Mouse (Mus musculus) heart, adult 11 months (tissue): ENCODE results near the gene C1qa.

Experiments
- DNase-seq: peaks from one replicate; pipeline ENCODE4 v3.0.0; 2022

The C1qa gene

GRCm38 (mm10) chr4:136898084-136898598 lies 462 bp downstream of the C1qa start:
- DNase-seq: peak; percentile 74

DNA sequence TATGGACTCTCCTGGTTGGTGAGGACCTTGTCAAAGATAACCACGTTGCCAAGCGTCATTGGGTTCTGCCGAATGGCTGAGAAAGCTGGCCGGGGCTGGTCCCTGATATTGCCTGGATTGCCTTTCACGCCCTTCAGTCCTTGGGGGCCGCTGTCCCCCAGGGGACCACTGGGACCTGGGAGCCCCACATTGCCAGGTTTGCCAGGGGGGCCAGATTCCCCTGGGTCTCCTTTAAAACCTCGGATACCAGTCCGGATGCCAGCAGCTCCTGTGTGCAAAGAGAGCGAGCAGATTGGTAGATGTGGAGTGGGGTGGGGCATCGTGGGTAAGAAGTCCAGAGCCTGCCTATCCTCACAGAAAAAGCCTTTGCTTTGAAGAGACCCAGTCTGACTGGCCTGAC lies 2.1 kb downstream of the C1qa start:
- DNase-seq: peak; percentile 93

DNA sequence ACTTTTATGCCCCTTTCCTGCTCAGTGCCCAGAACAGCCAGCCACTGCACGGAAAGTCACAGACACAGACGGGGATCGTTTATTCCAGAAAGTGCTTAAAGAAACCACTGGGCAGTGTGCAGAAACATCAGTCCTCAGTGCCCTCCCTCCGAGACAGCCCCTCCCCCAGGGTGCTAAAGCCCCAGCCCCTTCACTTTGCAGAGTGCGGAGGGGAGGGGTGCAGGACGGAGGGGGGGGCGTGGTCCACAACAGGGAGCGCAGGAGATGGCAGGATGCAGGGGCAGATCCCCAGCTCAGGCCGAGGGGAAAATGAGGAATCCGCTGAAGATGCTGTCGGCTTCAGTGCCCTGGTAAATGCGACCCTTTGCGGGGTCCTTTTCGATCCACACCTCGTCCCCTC lies 2.7 kb downstream of the C1qa start:
- peak; percentile 96 for DNase-seq

DNA sequence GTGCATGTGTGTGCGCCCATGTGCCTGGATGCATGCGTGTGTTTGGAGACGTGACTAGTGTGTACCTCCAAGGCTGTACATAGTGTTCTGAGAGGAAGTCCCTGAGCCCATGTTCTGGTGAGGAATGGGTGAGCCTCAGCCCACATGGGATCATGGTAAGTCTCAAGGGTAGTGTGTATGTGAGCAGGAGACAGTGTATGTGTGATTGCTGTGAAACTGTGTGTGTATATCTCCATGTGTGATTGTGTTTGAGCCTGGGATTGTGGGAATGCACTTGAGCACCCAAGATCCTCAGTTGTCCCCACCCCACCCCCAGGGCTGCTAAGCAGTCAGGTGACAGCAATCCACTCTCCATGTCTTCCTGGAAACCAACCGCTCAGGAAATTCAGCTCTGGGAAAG lies 3.8 kb downstream of the C1qa start:
- peak; percentile 93 for DNase-seq

GRCm38 (mm10) chr4:136893691-136894543 lies 4.7 kb downstream of the C1qa start:
- peak; percentile 91 for DNase-seq

DNA sequence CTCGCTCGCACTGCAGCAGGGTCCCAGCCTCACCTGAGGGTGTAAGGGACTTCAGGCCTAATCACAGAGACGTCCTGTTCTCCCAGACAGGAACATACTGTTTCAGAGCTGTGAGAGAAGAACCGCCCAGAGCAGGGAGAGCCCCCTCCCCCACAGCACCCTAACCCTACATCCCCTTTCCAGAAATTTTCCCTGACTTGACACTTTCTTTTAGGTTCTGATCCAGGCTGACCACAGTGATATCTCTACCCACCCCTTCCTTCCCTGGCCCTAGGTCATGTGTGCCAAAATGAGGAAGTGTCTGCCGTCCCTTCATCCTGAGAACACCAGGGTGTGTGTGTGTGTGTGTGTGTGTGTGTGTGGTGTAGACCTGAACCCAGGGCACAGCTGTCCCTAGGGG lies 5.8 kb downstream of the C1qa start, which contains the start of gene C1qc:
Gene C1qc, minus strand, starts transcription at position 255 of the 400 bp plus-strand sequence.
- DNase-seq: peak; percentile 98

GRCm38 (mm10) chr4:136892371-136892770 lies 6.2 kb downstream of the C1qa start:
- peak; percentile 91 for DNase-seq

DNA sequence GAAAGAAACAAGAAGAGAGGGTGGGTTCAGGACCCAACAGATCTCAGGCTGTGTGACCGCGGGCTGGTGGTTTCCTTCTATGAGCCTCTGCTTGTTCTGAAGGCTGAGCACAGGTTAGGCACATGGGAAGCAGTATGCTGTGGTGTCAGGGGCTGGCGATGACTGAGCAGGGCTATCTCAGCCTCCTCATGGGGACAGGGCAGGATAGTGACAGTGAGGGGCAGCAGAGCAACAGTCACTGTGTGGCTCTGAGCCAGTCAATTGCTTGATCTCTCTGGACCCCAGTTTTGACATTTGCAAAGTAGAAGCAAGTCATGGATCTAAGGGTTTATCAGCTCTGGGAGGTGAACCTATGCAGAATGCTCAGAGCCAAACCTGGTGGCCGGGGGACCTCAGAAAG lies 7.5 kb downstream of the C1qa start:
- DNase-seq: peak; percentile 90

- DNase-seq: peak; percentile 91
These were observed 8.6 kb downstream of the C1qa start for GRCm38 (mm10) chr4:136889981-136890380.

DNA sequence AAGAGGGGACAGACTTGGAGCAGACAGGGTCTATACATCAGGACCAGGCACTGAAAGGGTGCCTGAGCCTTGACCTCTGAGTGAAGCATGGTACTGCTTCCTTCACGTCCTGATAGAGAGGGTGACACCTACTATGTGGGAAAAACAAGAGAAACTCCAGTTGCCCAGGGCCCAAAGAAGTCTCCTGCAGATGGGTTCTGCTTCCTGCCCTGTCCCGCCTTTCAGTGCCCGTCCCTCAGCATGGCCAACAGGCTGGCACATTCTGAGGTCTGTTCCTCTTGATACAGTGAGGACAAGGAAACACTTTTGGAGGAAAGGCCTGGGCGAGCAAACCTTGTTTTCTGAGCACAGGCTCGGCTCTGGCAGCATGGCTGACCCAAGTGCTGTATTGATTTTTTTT lies 10.9 kb downstream of the C1qa start:
- DNase-seq: peak; percentile 95

GRCm38 (mm10) chr4:136886101-136886500 lies 12.5 kb downstream of the C1qa start, which contains the start of gene C1qb:
C1qb (minus strand) TSS chr4:136886187.
- DNase-seq: peak; percentile 99

- DNase-seq: peak; percentile 88
These were observed 20.0 kb downstream of the C1qa start for GRCm38 (mm10) chr4:136878601-136879000.

GRCm38 (mm10) chr4:136878171-136878570 lies 20.4 kb downstream of the C1qa start:
- peak; percentile 82 for DNase-seq

- DNase-seq: peak; percentile 82
These were observed 21.6 kb downstream of the C1qa start for GRCm38 (mm10) chr4:136876971-136877370.

DNA sequence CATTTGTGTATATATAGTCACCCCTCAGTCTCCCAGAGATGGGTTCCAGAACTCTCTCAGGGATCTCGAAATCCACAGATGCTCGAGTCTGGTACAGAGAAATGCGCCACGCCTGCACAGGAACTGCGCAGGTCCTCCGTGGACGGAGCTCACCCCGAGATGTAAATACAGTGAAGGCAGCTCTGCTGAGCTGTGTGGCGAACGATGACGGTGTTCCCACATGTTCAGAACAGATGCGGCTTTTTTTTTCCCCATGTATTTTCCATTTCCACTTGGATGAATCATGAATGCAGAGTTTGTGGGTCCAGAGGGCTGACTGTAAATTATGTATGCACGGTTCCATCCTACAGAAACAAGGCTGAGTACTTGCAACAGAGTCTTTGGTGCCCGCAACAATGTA lies 23.6 kb downstream of the C1qa start:
- DNase-seq: no peak

DNA sequence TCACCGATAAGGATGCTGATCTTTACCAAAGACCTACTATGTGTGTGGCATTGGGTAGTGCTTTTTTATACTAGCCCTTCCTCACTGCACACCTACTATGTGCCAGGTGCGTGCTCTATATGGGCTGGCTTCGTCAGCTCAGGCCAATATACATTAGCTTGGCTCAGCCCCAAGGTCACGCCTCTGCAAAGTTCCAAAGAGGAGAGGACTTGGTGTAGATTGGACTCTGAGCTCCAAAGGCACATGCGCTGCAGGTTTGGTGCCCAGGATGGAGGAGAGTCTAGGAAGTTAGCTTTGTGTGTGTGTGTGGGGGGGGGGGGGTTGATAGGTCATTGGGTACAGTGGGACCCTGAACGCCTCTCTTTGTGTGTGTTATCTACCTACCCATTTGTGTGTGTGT lies 30.2 kb downstream of the C1qa start:
- no peak for DNase-seq

DNA sequence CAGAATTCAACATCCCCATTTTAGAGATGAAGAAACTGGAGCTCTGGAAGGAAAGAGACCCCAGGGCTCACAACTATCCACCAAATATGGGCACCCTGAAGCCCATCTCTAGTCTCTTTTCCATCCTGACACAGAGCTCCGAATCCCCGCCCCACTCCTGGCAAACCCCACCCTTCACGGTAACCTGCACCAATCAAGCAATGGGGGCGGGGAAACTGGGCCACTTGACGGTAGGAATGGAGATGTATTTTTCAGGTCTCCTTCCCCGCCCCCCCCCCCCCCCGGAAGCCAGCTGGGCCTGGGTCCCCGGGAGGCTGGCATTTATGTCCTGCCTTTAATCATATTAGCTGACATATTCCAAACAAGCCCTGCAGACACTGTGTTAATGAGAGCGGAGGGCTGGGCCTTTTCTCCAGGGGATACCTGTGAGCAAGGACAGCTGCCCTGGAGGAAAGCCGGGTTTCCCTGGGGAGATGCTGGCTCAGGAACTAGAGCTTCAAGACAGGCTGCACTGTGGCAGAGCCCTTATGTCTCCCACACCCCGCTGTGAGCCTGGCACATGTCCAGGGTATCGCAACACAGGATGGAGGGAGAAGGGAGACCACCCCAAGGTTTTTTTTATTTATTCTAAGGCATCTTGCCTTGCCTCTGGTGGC lies 30.8 kb downstream of the C1qa start:
- no peak for DNase-seq

GRCm38 (mm10) chr4:136865531-136865930 lies 33.1 kb downstream of the C1qa start:
- no peak for DNase-seq

GRCm38 (mm10) chr4:136864751-136865470 lies 33.7 kb downstream of the C1qa start:
- no peak for DNase-seq

GRCm38 (mm10) chr4:136863517-136863916 lies 35.1 kb downstream of the C1qa start:
- no peak for DNase-seq

- DNase-seq: no peak
These were observed 36.2 kb downstream of the C1qa start for GRCm38 (mm10) chr4:136862411-136862810.

GRCm38 (mm10) chr4:136861806-136862205 lies 36.8 kb downstream of the C1qa start:
- DNase-seq: no peak

- DNase-seq: no peak
These were observed 38.6 kb downstream of the C1qa start for GRCm38 (mm10) chr4:136860022-136860421.
